Mouse (Mus musculus) kidney, adult 2 months (tissue): ENCODE measurements at regions not wholly inside any gene's neighbourhood (a gene's known extent, or its start where the extent isn't known, plus 50 kb on each side); places are given as distances from the start of the nearest gene placed in this dataset.
A peak's percentile ranks its signal among the peaks of the same experiment; 100 is the strongest.

ENCODE experiments used
- DNase-seq: peaks from one replicate; pipeline ENCODE4 v3.0.0; 2021
- H3K27ac ChIP-seq: fragments of 200-500 bp; 2 replicates; pipeline ENCODE4 v1.5.1; 2012; ENCODE audit warnings: low read depth, low read length, control low read depth, inconsistent platforms; ENCODE audit not compliant: insufficient read depth
- H3K27me3 ChIP-seq: fragments of 200-500 bp; replicated peaks from 2 replicates; pipeline ENCODE4 v1.6.1; 2012; ENCODE audit warnings: mild to moderate bottlenecking, moderate library complexity, low read length, inconsistent platforms; ENCODE audit not compliant: control insufficient read depth, insufficient read depth
- H3K36me3 ChIP-seq: fragments of 200-500 bp; 2 replicates; pipeline ENCODE4 v1.6.1; 2012; ENCODE audit warnings: mild to moderate bottlenecking, moderate library complexity, low read length, inconsistent platforms; ENCODE audit not compliant: control insufficient read depth, insufficient read depth
- H3K4me1 ChIP-seq: fragments of 200-500 bp; 2 replicates; pipeline ENCODE4 v1.6.1; 2011; ENCODE audit warnings: low read length; ENCODE audit not compliant: control insufficient read depth, insufficient read depth
- H3K4me3 ChIP-seq: fragments of 200-500 bp; 2 replicates; pipeline ENCODE4 v1.5.1; 2011; ENCODE audit warnings: mild to moderate bottlenecking, low read depth, low read length, control low read depth; ENCODE audit not compliant: insufficient read depth
- CTCF ChIP-seq: fragments of 200-500 bp; conservative IDR thresholded peaks from 2 replicates; pipeline ENCODE4 v1.5.1; 2011; ENCODE audit warnings: low read depth, mild to moderate bottlenecking, control low read depth, low read length, moderate library complexity, mixed read lengths; ENCODE audit not compliant: insufficient read depth, insufficient read length
- POLR2A ChIP-seq: fragments of 200-500 bp; IDR thresholded peaks from one replicate; pipeline ENCODE4 v1.6.1; 2011; ENCODE audit warnings: low read depth, low read length, control low read depth
- WGBS: fragments of 180-500 bp; shearing (Covaris S2); methylation state at CpG from one replicate; pipeline ENCODE4 v1.1.7; 2018; 5-methylcytosine and 5-hydroxymethylcytosine counted together

- WGBS = 57% methylated on average over 7 of the region's 7 CpGs
- no peak for TF ChIP-seq POLR2A
- no peak for TF ChIP-seq CTCF
- no peaks in the 10 kb centered on the region for H3K36me3 ChIP-seq
- H3K4me1 ChIP-seq = peaks cover 6% of the 10 kb centered on the region; the same call in 1 of the 2 replicates
- no peak overlapping the region for H3K4me3 ChIP-seq
- H3K27me3 ChIP-seq = no peaks in the 10 kb centered on the region
- H3K27ac ChIP-seq = no peak overlapping the region
- no peak for DNase-seq
Measured at GRCm38 (mm10) chr14:76789376-76789775, 232.7 kb upstream of the Serp2 start.

- DNase-seq = peak; percentile 73
- Histone ChIP-seq H3K36me3 (no peaks in the 10 kb centered on the region), H3K27ac (no peak overlapping the region), H3K4me1 (peaks cover 6% of the 10 kb centered on the region; the same call in 1 of the 2 replicates), H3K4me3 (no peak overlapping the region), H3K27me3 (no peaks in the 10 kb centered on the region)
- TF ChIP-seq POLR2A (no peak), CTCF (no peak)
- WGBS = 13% methylated on average over 6 of the region's 6 CpGs
Measured at GRCm38 (mm10) chr14:76787601-76788000, 230.9 kb upstream of the Serp2 start.

GRCm38 (mm10) chr14:76786214-76786613 is 229.5 kb upstream of the Serp2 start:
- H3K4me3 ChIP-seq = no peak overlapping the region
- no peak for DNase-seq
- WGBS = 77% methylated on average over 4 of the region's 4 CpGs

GRCm38 (mm10) chr14:76781524-76781880 is 224.8 kb upstream of the Serp2 start:
- no peaks in the 10 kb centered on the region for H3K27me3 ChIP-seq
- WGBS = 67% methylated on average over 3 of the region's 3 CpGs
- no peak overlapping the region for H3K27ac ChIP-seq
- H3K36me3 ChIP-seq = no peaks in the 10 kb centered on the region
- no peak for TF ChIP-seq CTCF
- TF ChIP-seq POLR2A = no peak
- no peak overlapping the region for H3K4me3 ChIP-seq
- DNase-seq = no peak
- H3K4me1 ChIP-seq = peaks cover 6% of the 10 kb centered on the region; the same call in 1 of the 2 replicates

More at GRCm38 (mm10) chr14:76786214-76786613, 229.5 kb upstream of the Serp2 start:
- H3K4me1 ChIP-seq = peaks cover 6% of the 10 kb centered on the region; the same call in 1 of the 2 replicates
- H3K36me3 ChIP-seq = no peaks in the 10 kb centered on the region
- no peaks in the 10 kb centered on the region for H3K27me3 ChIP-seq
- TF ChIP-seq POLR2A (no peak), CTCF (no peak)
- no peak overlapping the region for H3K27ac ChIP-seq

GRCm38 (mm10) chr14:76780572-76781523 is 224.2 kb upstream of the Serp2 start:
- no peak overlapping the region for H3K4me3 ChIP-seq
- no peaks in the 10 kb centered on the region for H3K27me3 ChIP-seq
- H3K36me3 ChIP-seq = no peaks in the 10 kb centered on the region
- peak; percentile 24 for DNase-seq
- peaks cover 6% of the 10 kb centered on the region; the same call in 1 of the 2 replicates for H3K4me1 ChIP-seq
- TF ChIP-seq POLR2A = no peak
- no peak for TF ChIP-seq CTCF
- WGBS = 68% methylated on average over 14 of the region's 14 CpGs
- H3K27ac ChIP-seq = no peak overlapping the region

- Histone ChIP-seq H3K27me3 (no peaks in the 10 kb centered on the region), H3K4me3 (no peak overlapping the region), H3K27ac (no peak overlapping the region), H3K4me1 (peaks cover 6% of the 10 kb centered on the region; the same call in 1 of the 2 replicates), H3K36me3 (no peaks in the 10 kb centered on the region)
- peak; percentile 50 for DNase-seq
- 42% methylated on average over 9 of the region's 9 CpGs for WGBS
- TF ChIP-seq CTCF (no peak), POLR2A (no peak)
Measured at GRCm38 (mm10) chr14:76778541-76779399, 222.1 kb upstream of the Serp2 start.

GRCm38 (mm10) chr14:76775387-76775924 is 218.8 kb upstream of the Serp2 start:
- Histone ChIP-seq H3K4me3 (no peak overlapping the region), H3K36me3 (no peaks in the 10 kb centered on the region), H3K27me3 (no peaks in the 10 kb centered on the region), H3K27ac (no peak overlapping the region), H3K4me1 (peaks cover 6% of the 10 kb centered on the region; the same call in 1 of the 2 replicates)
- TF ChIP-seq POLR2A = no peak
- no peak for TF ChIP-seq CTCF
- no peak for DNase-seq
- WGBS = 83% methylated on average over 3 of the region's 3 CpGs
